Mouse (Mus musculus) right cerebral cortex, postnatal 14 days (tissue): ENCODE results near the gene Lpp.
A peak's percentile ranks its signal among the peaks of the same experiment; 100 is the strongest.

Experiments
- DNase-seq: peaks from one replicate; pipeline ENCODE4 v3.0.0; 2022

Lpp gene

GRCm38 (mm10) chr16:24473966-24474365 is 80.7 kb downstream of the Lpp start:
- no peak for DNase-seq

- DNase-seq = no peak
These were observed 81.5 kb downstream of the Lpp start for GRCm38 (mm10) chr16:24474781-24475180.

GRCm38 (mm10) chr16:24475305-24475947 is 82.1 kb downstream of the Lpp start:
- DNase-seq = no peak

GRCm38 (mm10) chr16:24476911-24477401 is 83.6 kb downstream of the Lpp start:
- DNase-seq = no peak

- no peak for DNase-seq
These were observed 84.7 kb downstream of the Lpp start for GRCm38 (mm10) chr16:24478006-24478405.

- no peak for DNase-seq
These were observed 85.5 kb downstream of the Lpp start for GRCm38 (mm10) chr16:24478851-24479250.

- DNase-seq = no peak
These were observed 89.3 kb downstream of the Lpp start for GRCm38 (mm10) chr16:24482648-24483047.

- no peak for DNase-seq
These were observed 90.3 kb downstream of the Lpp start for GRCm38 (mm10) chr16:24483527-24484101.

- DNase-seq = peak; percentile 17
These were observed 94.5 kb downstream of the Lpp start for GRCm38 (mm10) chr16:24487782-24488241.

- DNase-seq = no peak
These were observed 96.4 kb downstream of the Lpp start for GRCm38 (mm10) chr16:24489516-24490285.

- no peak for DNase-seq
These were observed 97.6 kb downstream of the Lpp start for GRCm38 (mm10) chr16:24490751-24491485.

GRCm38 (mm10) chr16:24491486-24491758 is 98.1 kb downstream of the Lpp start:
- no peak for DNase-seq

GRCm38 (mm10) chr16:24492194-24492940 is 99.1 kb downstream of the Lpp start:
- DNase-seq = no peak

- DNase-seq = no peak
These were observed 101.2 kb downstream of the Lpp start for GRCm38 (mm10) chr16:24494531-24494930.

GRCm38 (mm10) chr16:24495461-24495860 is 102.2 kb downstream of the Lpp start:
- DNase-seq = no peak

- no peak for DNase-seq
These were observed 103.3 kb downstream of the Lpp start for GRCm38 (mm10) chr16:24496635-24497034.

- no peak for DNase-seq
These were observed 104.1 kb downstream of the Lpp start for GRCm38 (mm10) chr16:24497413-24497812.

GRCm38 (mm10) chr16:24498103-24498659 is 104.9 kb downstream of the Lpp start:
- no peak for DNase-seq

- no peak for DNase-seq
These were observed 107.9 kb downstream of the Lpp start for GRCm38 (mm10) chr16:24501197-24501596.

GRCm38 (mm10) chr16:24501628-24502294 is 108.5 kb downstream of the Lpp start:
- no peak for DNase-seq

GRCm38 (mm10) chr16:24502295-24502823 is 109.1 kb downstream of the Lpp start:
- no peak for DNase-seq
